Mouse (Mus musculus) liver, postnatal 0 days (tissue): ENCODE data around the gene Fam163a.

ENCODE experiments used
- CTCF ChIP-seq: sonication (generic); IDR thresholded peaks from 2 replicates; pipeline ENCODE4 v1.5.1; 2016; ENCODE audit warnings: antibody characterized with exemption, low read depth
- EP300 ChIP-seq: IDR thresholded peaks from 2 replicates; pipeline ENCODE4 v1.6.1; 2016; ENCODE audit warnings: antibody characterized with exemption, low read depth, mild to moderate bottlenecking

GRCm38 (mm10) chr1:156247893-156248292 lies 43.1 kb upstream of the Fam163a start:
- TF ChIP-seq CTCF (no peak), EP300 (no peak)
